Mouse (Mus musculus): ENCODE data around the gene Atg5. TPM values are rescaled to one million over a fixed set of nuclear protein-coding genes. Genes with fewer than 3 reads are reported as not detected.
"Not testable (repeated sequence)": the region's sequence is repeated elsewhere in the genome, so short reads cannot be mapped to it uniquely, and the experiment has no call there.

Gene Atg5
- 24.2 and 29.9 TPM in 2 replicates for polyA plus RNA-seq (2015; fragmentation: Nextera tagmentation; extraction: Ambion mirVana)

DNA sequence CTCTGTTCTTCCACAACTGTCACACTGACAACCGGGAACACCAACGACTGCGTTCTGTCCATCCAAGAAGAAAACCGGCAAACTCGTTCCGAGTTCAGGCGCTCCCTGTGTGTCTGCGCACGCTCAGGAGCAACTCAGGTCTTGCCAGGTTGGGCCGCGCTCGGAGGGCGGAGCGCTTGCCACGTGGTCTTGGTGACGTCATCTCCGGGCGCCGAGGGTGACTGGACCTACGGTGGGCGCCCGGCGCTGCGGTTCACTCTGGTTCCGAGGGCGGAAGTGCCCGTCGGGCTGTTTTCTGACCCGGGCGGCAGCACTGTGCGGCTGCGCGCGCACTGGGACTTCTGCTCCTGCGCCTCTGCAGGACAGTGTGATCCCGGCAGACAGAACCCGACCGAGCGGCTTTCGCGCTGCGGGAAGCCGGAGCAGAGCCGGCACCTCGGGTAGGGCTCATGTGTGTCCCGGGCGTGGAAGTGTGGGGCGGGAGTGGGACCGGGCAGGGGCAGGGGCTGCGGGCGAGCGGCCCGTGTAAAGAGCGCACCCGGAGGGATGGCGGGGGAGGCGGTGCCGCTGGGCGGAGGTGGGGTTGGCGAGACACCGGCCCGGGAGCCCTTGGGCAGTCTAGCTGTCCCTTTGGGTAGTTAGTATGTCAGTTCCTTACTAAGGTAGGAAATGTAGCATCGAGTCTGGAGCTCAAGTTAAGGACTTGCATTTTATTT is at the start of gene Atg5:
Atg5 (plus strand) TSS at position 214 of the 716 bp plus-strand sequence.
- WGBS: under 1% methylated on average over 63 of the region's 63 CpGs
- Histone ChIP-seq H3K4me3 (peak within 1 kb of the TSS; percentile 75), H3K9me3 (no peaks in the 10 kb centered on the region)

GRCm38 (mm10) chr10:44219073-44219472 is 49.1 kb upstream of the Atg5 start:
- not testable (repeated sequence) for H3K27ac ChIP-seq (replicated peaks); H3K9me3 ChIP-seq; H3K36me3 ChIP-seq; H3K4me1 ChIP-seq; H3K27me3 ChIP-seq (replicated peaks); H3K4me2 ChIP-seq; H3K9ac ChIP-seq; H3K4me3 ChIP-seq; ATAC-seq (ENCODE audit: extremely low read depth, insufficient number of reproducible peaks, low FRiP score, low TSS enrichment)
- WGBS: 16% methylated on average over 2 of the region's 2 CpGs

More for the DNA sequence above, at the start of gene Atg5:
- peak; percentile 96 for ATAC-seq (ENCODE audit: extremely low read depth, insufficient number of reproducible peaks, low FRiP score, low TSS enrichment)
- H3K27me3 ChIP-seq (replicated peaks): no peaks in the 10 kb centered on the region
- H3K4me1 ChIP-seq: peaks cover 24% of the 10 kb centered on the region
- H3K27ac ChIP-seq (replicated peaks): peak within 1 kb of the TSS; percentile 93
- H3K4me2 ChIP-seq: peak within 1 kb of the TSS; percentile 85
- peak within 1 kb of the TSS; percentile 93 for H3K9ac ChIP-seq
- H3K36me3 ChIP-seq: peaks cover 2% of the 10 kb centered on the region; the same call in 1 of the 2 replicates

DNA sequence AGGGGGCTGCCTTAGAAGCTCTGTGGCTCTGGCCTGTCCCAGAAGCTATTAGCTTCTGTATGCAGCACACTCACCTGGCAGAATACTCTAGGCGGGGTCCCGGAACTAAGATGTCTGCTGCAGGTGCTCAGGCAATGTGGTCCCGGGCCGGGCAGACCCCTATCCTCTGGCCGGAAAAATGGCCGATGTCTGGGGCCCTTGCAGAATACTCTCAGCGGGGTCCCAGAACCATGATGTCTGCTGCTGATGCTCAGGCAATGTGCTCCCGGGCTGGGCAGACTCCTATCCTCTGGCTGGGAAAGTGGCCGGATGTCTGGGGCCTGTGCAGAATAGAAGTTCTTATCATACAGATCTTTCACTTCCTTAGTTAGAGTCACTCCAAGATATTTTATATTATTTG is 43.8 kb upstream of the Atg5 start:
- no peak overlapping the region for H3K4me2 ChIP-seq
- H3K9me3 ChIP-seq: no peaks in the 10 kb centered on the region
- H3K4me3 ChIP-seq: no peak overlapping the region
- no peak overlapping the region for H3K27ac ChIP-seq (replicated peaks)
- no peaks in the 10 kb centered on the region for H3K4me1 ChIP-seq
- WGBS: 77% methylated on average over 9 of the region's 9 CpGs
- no peaks in the 10 kb centered on the region for H3K36me3 ChIP-seq
- no peak overlapping the region for H3K9ac ChIP-seq
- no peaks in the 10 kb centered on the region for H3K27me3 ChIP-seq (replicated peaks)
- no peak for ATAC-seq (ENCODE audit: extremely low read depth, insufficient number of reproducible peaks, low FRiP score, low TSS enrichment)

DNA sequence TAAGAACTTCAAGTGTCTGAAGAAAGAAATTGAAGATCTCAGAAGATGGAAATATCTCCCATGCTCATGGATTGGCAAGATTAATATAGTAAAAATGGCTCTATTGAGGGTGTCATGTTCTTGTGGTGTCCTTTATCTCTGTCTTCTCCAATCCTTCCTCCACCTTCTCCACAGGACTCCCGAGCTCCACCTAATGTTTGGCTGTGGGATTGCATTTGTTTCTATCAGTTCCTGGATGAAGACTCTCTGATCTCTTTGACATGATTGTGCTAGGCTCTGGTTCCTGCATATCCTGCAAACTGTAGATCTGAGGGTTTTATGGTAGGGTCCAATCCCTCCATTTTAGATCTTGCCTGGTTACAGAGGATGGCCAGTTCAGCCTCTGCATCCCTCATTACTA is 34.8 kb upstream of the Atg5 start:
- WGBS: 6% methylated on average over 1 of the region's 1 CpGs
- not testable (repeated sequence) for H3K4me2 ChIP-seq; ATAC-seq (ENCODE audit: extremely low read depth, insufficient number of reproducible peaks, low FRiP score, low TSS enrichment)

DNA sequence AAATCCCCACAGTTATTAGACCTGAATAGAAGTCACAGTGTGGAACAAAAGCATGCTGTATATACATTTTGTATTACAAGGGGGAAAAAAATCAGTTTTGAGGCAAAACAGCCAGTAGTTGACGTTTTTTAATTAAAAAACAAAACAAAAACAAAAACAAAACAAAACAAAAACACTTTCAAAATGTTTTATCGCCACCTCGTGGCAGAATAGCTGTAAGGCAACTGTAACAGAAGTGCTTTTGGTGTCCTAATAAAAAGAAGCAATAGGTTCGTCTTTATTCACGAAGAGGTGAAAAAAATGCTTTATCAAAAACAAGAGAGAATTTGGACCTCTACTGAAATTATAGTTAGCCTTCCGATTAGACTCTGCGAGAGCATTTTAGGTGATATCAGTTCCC is 32.9 kb upstream of the Atg5 start:
- H3K4me2 ChIP-seq; H3K4me1 ChIP-seq; H3K27me3 ChIP-seq (replicated peaks); H3K36me3 ChIP-seq; H3K9me3 ChIP-seq; H3K27ac ChIP-seq (replicated peaks); ATAC-seq (ENCODE audit: extremely low read depth, insufficient number of reproducible peaks, low FRiP score, low TSS enrichment); H3K9ac ChIP-seq; H3K4me3 ChIP-seq: not testable (repeated sequence)
- 33% methylated on average over 7 of the region's 7 CpGs for WGBS

More for the DNA sequence above, 34.8 kb upstream of the Atg5 start:
- H3K4me1 ChIP-seq; H3K27me3 ChIP-seq (replicated peaks); H3K36me3 ChIP-seq; H3K9me3 ChIP-seq; H3K4me3 ChIP-seq; H3K9ac ChIP-seq; H3K27ac ChIP-seq (replicated peaks): not testable (repeated sequence)

- 36% methylated on average over 7 of the region's 7 CpGs for WGBS
- no peaks in the 10 kb centered on the region for H3K4me1 ChIP-seq
- no peaks in the 10 kb centered on the region for H3K9me3 ChIP-seq
- ATAC-seq (ENCODE audit: extremely low read depth, insufficient number of reproducible peaks, low FRiP score, low TSS enrichment): no peak
- no peak overlapping the region for H3K9ac ChIP-seq
- no peaks in the 10 kb centered on the region for H3K36me3 ChIP-seq
- no peak overlapping the region for H3K4me2 ChIP-seq
- H3K4me3 ChIP-seq: no peak overlapping the region
- H3K27me3 ChIP-seq (replicated peaks): no peaks in the 10 kb centered on the region
- no peak overlapping the region for H3K27ac ChIP-seq (replicated peaks)
Observed at GRCm38 (mm10) chr10:44256624-44257023, 11.5 kb upstream of the Atg5 start.

DNA sequence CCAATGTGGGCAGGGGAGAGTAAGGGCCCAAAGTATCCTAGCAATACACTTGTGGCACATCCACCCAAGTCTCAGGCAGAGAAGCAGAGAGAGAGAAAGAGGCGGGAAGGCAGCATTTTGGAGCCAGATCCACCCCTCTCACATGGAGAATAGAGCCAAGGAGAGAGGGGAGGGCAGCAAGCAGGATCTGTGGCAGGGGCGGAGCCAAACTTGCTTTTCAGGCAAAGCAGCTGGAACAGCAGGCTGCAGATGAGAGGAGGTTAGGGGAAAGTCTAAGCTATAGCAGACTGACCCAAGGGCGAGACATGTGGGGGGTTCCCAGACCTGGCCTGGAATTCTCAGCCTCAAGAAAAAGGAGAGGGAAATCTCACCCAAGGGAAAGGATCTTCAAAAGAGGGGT is 2.3 kb upstream of the Atg5 start:
- no peak for ATAC-seq (ENCODE audit: extremely low read depth, insufficient number of reproducible peaks, low FRiP score, low TSS enrichment)
- Histone ChIP-seq H3K9ac (no peak overlapping the region), H3K4me2 (no peak overlapping the region), H3K36me3 (peaks cover 2% of the 10 kb centered on the region; the same call in 1 of the 2 replicates), H3K9me3 (no peaks in the 10 kb centered on the region), H3K27ac (replicated peaks) (no peak overlapping the region), H3K4me3 (no peak overlapping the region), H3K4me1 (peaks cover 24% of the 10 kb centered on the region), H3K27me3 (replicated peaks) (no peaks in the 10 kb centered on the region)
- WGBS: 69% methylated on average over 3 of the region's 3 CpGs

- ATAC-seq (ENCODE audit: extremely low read depth, insufficient number of reproducible peaks, low FRiP score, low TSS enrichment): no peak
- Histone ChIP-seq H3K9me3 (no peaks in the 10 kb centered on the region), H3K36me3 (peaks cover 2% of the 10 kb centered on the region; the same call in 1 of the 2 replicates), H3K27me3 (replicated peaks) (no peaks in the 10 kb centered on the region), H3K27ac (replicated peaks) (no peak overlapping the region), H3K4me2 (peak overlapping the region; percentile 85; the same call in 1 of the 2 replicates), H3K4me3 (no peak overlapping the region), H3K4me1 (peaks cover 24% of the 10 kb centered on the region), H3K9ac (no peak overlapping the region)
Observed at GRCm38 (mm10) chr10:44266561-44266960, 1.6 kb upstream of the Atg5 start.

DNA sequence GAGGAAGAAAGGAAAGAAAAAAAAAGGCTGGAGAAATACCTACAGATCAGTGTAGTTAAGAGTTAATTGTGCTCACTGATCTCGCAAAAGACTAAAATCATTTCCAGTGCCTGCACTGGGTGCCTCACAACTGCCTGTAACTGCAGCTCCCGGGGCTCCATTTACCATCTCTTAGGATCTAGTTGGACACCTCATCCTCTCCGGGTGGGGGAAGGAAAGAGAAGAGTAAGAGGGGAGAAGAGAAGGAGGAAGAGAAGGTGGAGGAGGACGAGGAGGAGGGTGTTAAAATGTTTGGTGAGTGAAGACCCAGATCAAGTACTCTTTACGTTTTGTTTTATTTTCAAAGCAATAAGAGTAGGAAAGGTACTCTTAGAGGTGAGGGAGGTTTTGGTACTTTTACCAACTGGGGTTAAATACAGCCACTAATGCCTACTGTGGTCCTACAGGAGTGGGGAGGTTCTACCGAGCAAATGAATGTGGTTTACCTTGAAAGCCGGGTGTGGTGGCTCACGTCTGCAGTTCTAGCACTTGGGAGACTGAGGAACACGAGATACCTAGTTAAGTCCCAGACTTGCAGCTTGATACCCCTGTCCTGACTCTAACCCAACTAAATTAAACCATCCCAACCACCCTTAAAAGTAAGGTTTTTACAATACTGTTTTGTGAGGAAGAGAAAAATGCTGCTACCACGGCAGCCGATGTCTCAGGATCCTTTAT is 574 bp upstream of the Atg5 start:
- Histone ChIP-seq H3K27me3 (replicated peaks) (no peaks in the 10 kb centered on the region), H3K27ac (replicated peaks) (peak overlapping the region; percentile 93), H3K36me3 (peaks cover 2% of the 10 kb centered on the region; the same call in 1 of the 2 replicates), H3K9me3 (no peaks in the 10 kb centered on the region), H3K4me3 (peak overlapping the region; percentile 75), H3K4me1 (peaks cover 24% of the 10 kb centered on the region), H3K9ac (peak overlapping the region; percentile 93), H3K4me2 (peak overlapping the region; percentile 85)
- WGBS: 5% methylated on average over 11 of the region's 11 CpGs
- no peak for ATAC-seq (ENCODE audit: extremely low read depth, insufficient number of reproducible peaks, low FRiP score, low TSS enrichment)

DNA sequence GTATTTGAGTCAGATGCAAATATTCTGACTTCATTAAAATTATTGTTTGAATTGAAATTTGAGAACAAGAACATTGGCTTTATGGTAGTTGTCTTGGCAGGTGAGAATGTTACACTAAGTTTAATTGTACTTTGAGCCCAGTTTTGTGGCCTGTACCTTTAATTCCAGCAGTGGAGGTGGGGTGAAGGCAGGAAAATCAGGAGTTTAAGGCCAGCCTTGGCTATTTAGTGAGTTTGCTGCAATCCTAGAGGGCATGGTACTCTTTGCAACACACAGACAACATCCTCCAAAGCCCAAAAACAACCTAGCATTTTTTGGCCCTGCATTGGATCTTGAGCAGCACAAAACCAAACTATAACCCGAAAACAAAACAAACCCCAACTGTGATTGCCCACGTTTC is 1.1 kb downstream of the Atg5 start:
- WGBS: 63% methylated on average over 2 of the region's 2 CpGs
- H3K9ac ChIP-seq: peak overlapping the region; percentile 93
- H3K4me2 ChIP-seq: peak overlapping the region; percentile 85
- H3K9me3 ChIP-seq: no peaks in the 10 kb centered on the region
- peaks cover 2% of the 10 kb centered on the region; the same call in 1 of the 2 replicates for H3K36me3 ChIP-seq
- H3K27me3 ChIP-seq (replicated peaks): no peaks in the 10 kb centered on the region
- ATAC-seq (ENCODE audit: extremely low read depth, insufficient number of reproducible peaks, low FRiP score, low TSS enrichment): no peak
- no peak overlapping the region for H3K27ac ChIP-seq (replicated peaks)
- peak overlapping the region; percentile 75 for H3K4me3 ChIP-seq
- peaks cover 24% of the 10 kb centered on the region for H3K4me1 ChIP-seq

DNA sequence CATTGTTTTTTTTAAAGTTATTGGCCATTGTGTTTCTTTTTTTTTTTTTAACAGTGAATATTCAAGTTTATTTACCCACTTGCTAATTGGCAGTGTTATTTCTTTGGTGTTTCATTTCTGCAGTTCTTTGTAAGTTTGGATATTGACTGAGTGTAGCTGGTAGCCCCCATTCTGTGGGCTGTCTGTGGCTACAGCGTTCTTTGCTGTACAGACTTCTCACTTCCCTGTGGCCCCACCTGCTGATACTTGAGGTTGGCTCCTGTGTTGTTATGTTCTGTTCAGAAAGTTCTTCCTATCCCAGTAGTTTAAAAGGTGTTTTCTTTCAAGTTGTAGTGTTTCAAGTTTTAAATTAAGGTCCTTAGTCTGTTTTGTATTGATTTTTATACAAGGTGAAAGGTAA is 14.2 kb downstream of the Atg5 start:
- no peak overlapping the region for H3K9ac ChIP-seq
- WGBS: 89% methylated on average over 1 of the region's 1 CpGs
- ATAC-seq (ENCODE audit: extremely low read depth, insufficient number of reproducible peaks, low FRiP score, low TSS enrichment): no peak

More for the DNA sequence above, 14.2 kb downstream of the Atg5 start:
- no peak overlapping the region for H3K27ac ChIP-seq (replicated peaks)
- H3K4me3 ChIP-seq: no peak overlapping the region
- no peaks in the 10 kb centered on the region for H3K27me3 ChIP-seq (replicated peaks)
- no peaks in the 10 kb centered on the region for H3K9me3 ChIP-seq
- peaks cover 6% of the 10 kb centered on the region for H3K4me1 ChIP-seq
- peaks cover 15% of the 10 kb centered on the region for H3K36me3 ChIP-seq
- H3K4me2 ChIP-seq: no peak overlapping the region

Measured in heart, embryonic 13.5 days (tissue).